Mouse (Mus musculus) yolk sac, embryonic 10.5 days (tissue): Measurements from ENCODE around the gene Rpl27a.

ENCODE experiments used
- DNase-seq: peaks from one replicate; pipeline ENCODE4 v3.0.0-alpha.2; 2017; ENCODE audit warnings: low spot score

Rpl27a gene

GRCm38 (mm10) chr7:109525740-109526663 lies 7.1 kb downstream of the Rpl27a start:
- DNase-seq: peak; percentile 48

DNA sequence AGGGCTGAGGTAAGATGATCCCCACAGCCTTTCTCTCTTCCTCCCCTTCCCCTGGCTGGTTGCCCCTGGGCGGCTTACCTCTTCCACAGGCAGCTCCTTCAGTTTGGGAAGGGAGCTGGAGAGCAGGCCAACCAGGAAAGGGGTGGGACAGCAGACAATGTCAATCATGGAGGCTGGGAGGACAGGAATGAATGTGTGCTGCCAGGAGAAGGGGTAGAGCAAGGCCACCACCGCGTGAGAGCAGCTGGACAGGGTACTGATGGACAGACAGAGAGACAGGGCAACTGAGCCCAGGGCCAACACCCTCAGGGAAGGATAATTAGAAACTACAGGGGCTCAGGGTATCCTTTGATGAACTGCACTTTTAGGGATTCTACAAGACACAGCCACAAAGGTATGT lies 8.6 kb downstream of the Rpl27a start:
- no peak for DNase-seq

GRCm38 (mm10) chr7:109528356-109528755 lies 9.4 kb downstream of the Rpl27a start:
- peak; percentile 39 for DNase-seq

GRCm38 (mm10) chr7:109529741-109530140 lies 10.8 kb downstream of the Rpl27a start:
- no peak for DNase-seq

GRCm38 (mm10) chr7:109531501-109531900 lies 12.6 kb downstream of the Rpl27a start:
- DNase-seq: no peak

DNA sequence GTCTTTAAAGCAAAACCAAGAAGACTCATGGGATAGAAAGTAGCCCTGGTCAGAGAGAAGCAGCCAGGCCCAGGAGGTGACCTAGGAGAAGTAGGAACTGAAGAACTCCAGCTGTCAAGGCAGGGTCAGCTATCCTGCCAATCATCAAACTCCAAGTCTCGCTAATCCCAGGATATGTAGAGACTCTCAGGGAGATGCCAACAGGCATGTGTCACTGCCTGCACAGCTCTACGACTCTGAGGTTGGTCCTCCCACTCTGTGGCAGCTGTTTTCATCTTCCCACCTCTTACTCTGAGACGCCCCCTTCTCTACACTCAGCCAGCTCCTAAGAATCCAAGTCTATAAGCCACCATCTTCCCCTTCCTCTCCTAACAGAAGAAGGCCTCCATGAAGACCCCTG lies 13.7 kb downstream of the Rpl27a start:
- no peak for DNase-seq

DNA sequence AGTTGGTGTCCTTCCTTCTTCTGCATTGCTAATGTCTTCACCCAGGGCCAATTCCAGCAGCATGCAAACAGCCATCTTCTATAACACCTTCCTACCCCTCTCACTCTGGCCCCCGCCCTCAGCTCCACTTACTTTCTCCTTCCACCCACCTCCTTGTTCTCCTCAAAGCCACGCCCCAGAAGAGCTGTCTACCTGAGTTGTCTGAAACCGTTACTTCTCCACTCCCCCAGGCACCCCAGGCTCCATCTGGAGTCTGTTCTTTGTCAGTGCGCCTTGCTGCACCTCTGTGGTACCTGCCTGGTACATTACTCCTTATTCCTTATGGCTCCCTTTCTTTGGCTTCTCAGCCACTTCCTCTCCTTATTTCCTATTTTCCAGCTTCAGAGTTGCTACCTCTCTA lies 14.2 kb downstream of the Rpl27a start:
- no peak for DNase-seq

DNA sequence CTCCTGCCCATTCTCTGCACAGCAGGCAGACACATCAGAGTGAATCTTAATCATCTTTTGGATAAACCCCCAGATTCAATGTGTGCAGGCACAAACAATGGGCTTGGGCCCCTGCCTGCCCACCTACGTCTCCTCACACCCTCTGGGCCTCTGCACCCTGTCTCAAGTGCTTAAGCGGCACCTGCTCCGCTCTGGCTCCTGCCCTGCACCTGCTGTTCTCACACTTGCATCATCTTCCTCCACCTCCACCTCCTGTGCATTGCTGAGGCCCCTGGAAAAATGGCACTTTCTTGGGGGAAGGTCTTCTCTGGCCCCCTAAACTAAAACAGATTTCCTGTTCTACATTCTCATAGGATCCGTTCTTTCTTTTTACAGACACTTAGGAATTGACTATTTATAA lies 14.9 kb downstream of the Rpl27a start:
- no peak for DNase-seq

GRCm38 (mm10) chr7:109534921-109535320 lies 16.0 kb downstream of the Rpl27a start:
- DNase-seq: no peak

- DNase-seq: no peak
Observed at GRCm38 (mm10) chr7:109536451-109536946, 17.6 kb downstream of the Rpl27a start.

- DNase-seq: no peak
Observed at GRCm38 (mm10) chr7:109540902-109541301, 22.0 kb downstream of the Rpl27a start.

DNA sequence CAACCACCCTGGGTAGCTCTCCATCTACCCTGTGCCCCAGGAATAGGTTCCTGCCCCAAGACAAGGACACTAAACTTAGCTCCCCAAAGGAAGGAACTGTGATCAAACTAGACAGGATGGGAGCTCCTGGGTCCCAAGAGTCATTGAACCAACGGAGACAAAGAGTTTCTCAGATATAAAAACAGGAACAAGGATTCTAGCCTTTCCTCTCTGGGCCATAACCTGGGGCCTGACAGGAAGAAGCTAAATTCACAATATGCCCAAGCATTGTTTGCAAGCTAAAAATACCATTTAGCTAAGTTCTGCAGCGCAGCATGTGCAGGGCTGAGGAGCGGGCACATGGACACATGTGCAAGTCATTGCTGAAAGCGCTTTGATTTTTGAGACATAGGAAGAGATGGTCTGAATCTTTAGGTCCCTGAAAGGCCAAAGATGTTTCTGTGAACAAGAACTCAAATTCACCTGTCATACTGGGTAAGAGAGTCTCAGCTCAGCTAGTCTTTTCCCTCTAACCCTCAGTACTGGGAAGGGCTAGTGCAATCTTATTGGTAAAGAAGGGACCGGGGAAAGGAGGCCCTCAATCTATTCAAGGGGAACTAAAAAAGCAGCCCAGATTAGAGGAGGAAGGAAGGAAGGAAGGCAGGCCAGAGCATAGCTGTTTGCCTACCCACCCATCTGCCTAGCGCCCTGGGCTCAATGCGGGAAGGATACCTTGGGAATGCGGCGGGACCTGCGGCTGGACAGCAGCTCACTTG lies 22.8 kb downstream of the Rpl27a start:
- no peak for DNase-seq

- DNase-seq: no peak
Observed at GRCm38 (mm10) chr7:109542364-109542628, 23.3 kb downstream of the Rpl27a start.

DNA sequence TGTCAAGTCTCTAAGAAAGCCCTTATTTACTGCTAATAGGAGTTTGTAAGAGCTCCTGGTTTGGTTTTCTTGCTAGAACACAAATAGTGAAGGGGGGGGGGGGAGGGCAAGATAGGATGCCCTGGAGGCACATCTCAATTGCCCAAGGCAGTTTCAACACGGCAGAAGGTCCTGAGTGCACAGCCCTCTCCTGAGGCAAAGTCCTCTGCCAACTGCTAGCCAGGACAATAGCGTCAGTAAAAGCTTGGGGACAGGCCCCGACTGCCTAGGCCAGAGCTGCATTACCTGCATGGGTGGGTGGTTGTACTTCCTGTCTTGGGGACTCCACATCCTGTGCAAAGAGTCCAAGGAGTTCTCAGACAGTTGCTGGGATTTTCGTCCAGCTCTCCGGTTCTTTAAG lies 25.8 kb downstream of the Rpl27a start:
- DNase-seq: no peak

DNA sequence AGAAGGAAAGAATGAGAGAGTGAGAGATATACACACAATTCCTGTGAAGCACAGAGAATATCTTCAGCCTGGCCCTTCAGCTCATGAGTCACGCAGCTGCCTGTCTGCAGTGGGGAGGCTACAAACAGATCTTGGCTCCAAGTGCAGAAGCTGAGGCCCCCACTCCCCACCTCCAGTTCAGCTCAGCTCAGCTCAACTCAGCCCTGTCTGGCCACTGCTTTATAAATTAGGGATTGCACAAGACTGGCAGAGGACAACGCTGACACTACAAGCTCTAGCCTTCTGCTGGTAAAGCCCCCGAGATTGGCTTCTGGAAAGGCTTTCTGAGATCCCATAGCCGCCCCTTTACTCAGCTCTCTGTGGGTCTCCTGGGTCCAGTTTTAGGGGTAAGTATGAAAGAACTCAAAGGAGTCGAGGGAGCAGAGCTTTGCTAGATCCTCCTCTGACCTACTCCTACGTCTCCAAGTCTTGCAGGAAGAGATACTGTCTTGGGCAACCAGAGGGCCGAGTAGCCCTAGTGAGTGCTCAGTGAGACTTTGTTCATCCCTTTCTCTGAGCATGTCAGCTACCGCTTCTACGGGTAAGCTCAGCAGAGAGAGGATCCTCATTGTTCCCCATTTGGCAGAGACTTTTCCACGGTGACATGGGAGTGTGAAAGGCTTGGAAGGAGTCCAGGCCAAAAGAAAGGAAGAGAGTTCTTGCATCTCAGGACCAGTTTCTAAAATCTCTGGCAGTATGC lies 26.5 kb downstream of the Rpl27a start:
- no peak for DNase-seq

DNA sequence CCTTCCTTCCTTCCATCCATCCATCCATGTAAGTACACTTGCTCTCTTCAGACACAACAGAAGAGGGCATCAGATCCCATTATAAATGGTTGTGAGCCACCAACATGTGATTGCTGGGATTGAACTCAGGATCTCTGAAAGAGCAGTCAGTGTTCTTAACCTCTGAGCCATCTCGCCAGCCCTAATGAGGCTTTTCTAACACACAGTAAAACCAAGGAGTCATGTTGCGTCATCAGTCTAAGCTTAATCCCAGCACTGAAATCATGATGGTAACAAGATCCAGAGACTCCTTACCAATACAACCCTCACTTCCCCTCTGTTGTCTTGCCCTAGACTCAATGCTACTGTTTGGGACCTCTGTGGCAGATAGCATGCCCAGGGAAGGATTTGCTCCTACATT lies 27.2 kb downstream of the Rpl27a start:
- DNase-seq: no peak

- no peak for DNase-seq
Observed at GRCm38 (mm10) chr7:109546726-109547125, 27.8 kb downstream of the Rpl27a start.

GRCm38 (mm10) chr7:109559536-109559935 lies 40.6 kb downstream of the Rpl27a start:
- DNase-seq: no peak

DNA sequence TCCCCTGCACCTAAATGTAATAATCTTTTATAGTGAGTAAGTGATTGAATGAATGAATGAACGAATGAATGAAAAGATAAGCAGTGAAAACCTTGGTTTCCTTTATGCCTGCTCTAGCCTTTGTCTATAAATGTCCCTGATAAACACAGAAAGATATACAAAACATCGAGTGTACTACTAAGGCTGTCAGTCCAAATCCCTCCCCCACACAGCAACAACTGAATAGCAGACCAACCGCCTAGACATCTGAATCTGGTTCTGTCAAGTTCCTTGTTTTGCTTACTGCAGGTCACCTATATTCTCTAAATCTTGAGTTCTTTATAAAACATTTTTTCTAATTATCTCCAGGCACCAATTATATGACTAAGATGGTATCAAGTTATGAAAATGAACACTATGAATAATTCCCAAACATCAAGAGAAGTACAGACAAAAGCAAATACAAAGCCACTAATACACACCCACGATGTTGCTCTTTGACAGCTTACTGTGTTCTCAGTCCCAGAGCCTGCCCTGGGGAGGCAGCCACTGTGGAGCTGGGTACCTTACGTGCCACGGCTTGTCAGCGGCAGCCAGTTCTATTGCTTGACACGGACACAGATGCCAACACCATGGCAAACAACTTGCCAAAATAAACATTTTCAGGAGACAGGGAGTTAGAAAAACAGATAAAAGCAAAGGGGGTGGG lies 42.7 kb downstream of the Rpl27a start:
- no peak for DNase-seq

DNA sequence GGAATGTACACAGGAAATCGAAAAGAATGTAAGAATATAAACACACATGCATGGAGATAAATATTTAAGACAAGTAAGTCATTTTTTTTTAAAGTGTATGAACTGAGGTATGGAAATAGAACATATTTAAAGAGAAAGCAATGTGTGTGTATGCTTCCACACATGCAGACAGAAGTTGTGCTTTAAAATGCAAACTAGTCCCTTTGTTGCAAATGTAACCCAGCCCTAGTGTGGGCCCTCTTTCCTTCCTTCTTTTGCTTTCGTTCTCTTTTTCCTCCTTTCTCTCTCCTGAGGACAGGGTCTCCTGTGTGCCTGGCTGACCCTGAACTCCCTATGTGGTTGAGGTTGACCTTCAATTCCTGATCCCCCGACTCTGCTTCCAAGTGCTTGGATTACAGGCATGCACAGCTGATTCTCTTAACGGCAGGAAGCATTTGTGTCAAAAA lies 43.2 kb downstream of the Rpl27a start:
- no peak for DNase-seq

GRCm38 (mm10) chr7:109562676-109563075 lies 43.7 kb downstream of the Rpl27a start:
- peak; percentile 54 for DNase-seq
